Mouse (Mus musculus): Measurements from ENCODE around the gene Gpx1. TPM values are rescaled to one million over a fixed set of nuclear protein-coding genes. Genes with fewer than 3 reads are reported as not detected.
A peak's percentile ranks its signal among the peaks of the same experiment; 100 is the strongest.

The Gpx1 gene
- polyA plus RNA-seq, 1 experiment from 2014 or later: 3,657 TPM

- H3K36me3 ChIP-seq (replicated peaks; ENCODE audit: insufficient read depth, low read length): peaks cover 18% of the 10 kb centered on the region
- 68% methylated on average over 3 of the region's 3 CpGs for WGBS (ENCODE audit: insufficient replicate concordance)
- H3K4me1 ChIP-seq (ENCODE audit: insufficient read depth): peaks cover 19% of the 10 kb centered on the region
- DNase-seq (no peak), ATAC-seq (no peak)
- H3K9me3 ChIP-seq (ENCODE audit: low read length): no peaks in the 10 kb centered on the region
- H3K4me3 ChIP-seq (ENCODE audit: low read depth, low read length): no peak overlapping the region
- H3K27me3 ChIP-seq (ENCODE audit: insufficient read depth, low read length): no peaks in the 10 kb centered on the region
- H3K4me2 ChIP-seq (ENCODE audit: low read depth, low read length): no peak overlapping the region
- H3K27ac ChIP-seq (ENCODE audit: low read depth): peak overlapping the region; percentile 60
- no peak for TF ChIP-seq EP300 (IDR thresholded peaks at IDR 0.05; ENCODE audit: low read depth)
- TF ChIP-seq CTCF (IDR thresholded peaks at IDR 0.05; ENCODE audit: low read depth): no peak
- H3K9ac ChIP-seq (replicated peaks): no peak overlapping the region
These were observed 36.9 kb upstream of the Gpx1 start for GRCm38 (mm10) chr9:108301853-108302252.

GRCm38 (mm10) chr9:108304716-108305115 lies 34.0 kb upstream of the Gpx1 start:
- Histone ChIP-seq H3K4me3 (ENCODE audit: low read depth, low read length) (peak overlapping the region; percentile 98), H3K9me3 (ENCODE audit: low read length) (no peaks in the 10 kb centered on the region), H3K4me1 (ENCODE audit: insufficient read depth) (peaks cover 35% of the 10 kb centered on the region), H3K27ac (ENCODE audit: low read depth) (peak overlapping the region; percentile 11; the same call in 1 of the 2 replicates), H3K9ac (replicated peaks) (peak overlapping the region; percentile 83), H3K36me3 (replicated peaks; ENCODE audit: insufficient read depth, low read length) (peaks cover 20% of the 10 kb centered on the region), H3K4me2 (ENCODE audit: low read depth, low read length) (peak overlapping the region; percentile 81), H3K27me3 (ENCODE audit: insufficient read depth, low read length) (no peaks in the 10 kb centered on the region)
- TF ChIP-seq EP300 (IDR thresholded peaks at IDR 0.05; ENCODE audit: low read depth) (no peak), CTCF (IDR thresholded peaks at IDR 0.05; ENCODE audit: low read depth) (no peak)
- WGBS (ENCODE audit: insufficient replicate concordance): 49% methylated on average over 4 of the region's 4 CpGs
- ATAC-seq (no peak), DNase-seq (no peak)

GRCm38 (mm10) chr9:108305170-108305569 lies 33.5 kb upstream of the Gpx1 start:
- no peak for DNase-seq
- H3K9ac ChIP-seq (replicated peaks): peak overlapping the region; percentile 83
- no peaks in the 10 kb centered on the region for H3K27me3 ChIP-seq (ENCODE audit: insufficient read depth, low read length)
- H3K27ac ChIP-seq (ENCODE audit: low read depth): peak overlapping the region; percentile 100
- no peaks in the 10 kb centered on the region for H3K9me3 ChIP-seq (ENCODE audit: low read length)
- peak overlapping the region; percentile 98 for H3K4me3 ChIP-seq (ENCODE audit: low read depth, low read length)
- ATAC-seq: no peak
- peaks cover 40% of the 10 kb centered on the region for H3K4me1 ChIP-seq (ENCODE audit: insufficient read depth)
- 0% methylated on average over 1 of the region's 1 CpGs for WGBS (ENCODE audit: insufficient replicate concordance)
- TF ChIP-seq CTCF (IDR thresholded peaks at IDR 0.05; ENCODE audit: low read depth): no peak
- no peak for TF ChIP-seq EP300 (IDR thresholded peaks at IDR 0.05; ENCODE audit: low read depth)
- peak overlapping the region; percentile 81 for H3K4me2 ChIP-seq (ENCODE audit: low read depth, low read length)
- peaks cover 20% of the 10 kb centered on the region for H3K36me3 ChIP-seq (replicated peaks; ENCODE audit: insufficient read depth, low read length)

DNA sequence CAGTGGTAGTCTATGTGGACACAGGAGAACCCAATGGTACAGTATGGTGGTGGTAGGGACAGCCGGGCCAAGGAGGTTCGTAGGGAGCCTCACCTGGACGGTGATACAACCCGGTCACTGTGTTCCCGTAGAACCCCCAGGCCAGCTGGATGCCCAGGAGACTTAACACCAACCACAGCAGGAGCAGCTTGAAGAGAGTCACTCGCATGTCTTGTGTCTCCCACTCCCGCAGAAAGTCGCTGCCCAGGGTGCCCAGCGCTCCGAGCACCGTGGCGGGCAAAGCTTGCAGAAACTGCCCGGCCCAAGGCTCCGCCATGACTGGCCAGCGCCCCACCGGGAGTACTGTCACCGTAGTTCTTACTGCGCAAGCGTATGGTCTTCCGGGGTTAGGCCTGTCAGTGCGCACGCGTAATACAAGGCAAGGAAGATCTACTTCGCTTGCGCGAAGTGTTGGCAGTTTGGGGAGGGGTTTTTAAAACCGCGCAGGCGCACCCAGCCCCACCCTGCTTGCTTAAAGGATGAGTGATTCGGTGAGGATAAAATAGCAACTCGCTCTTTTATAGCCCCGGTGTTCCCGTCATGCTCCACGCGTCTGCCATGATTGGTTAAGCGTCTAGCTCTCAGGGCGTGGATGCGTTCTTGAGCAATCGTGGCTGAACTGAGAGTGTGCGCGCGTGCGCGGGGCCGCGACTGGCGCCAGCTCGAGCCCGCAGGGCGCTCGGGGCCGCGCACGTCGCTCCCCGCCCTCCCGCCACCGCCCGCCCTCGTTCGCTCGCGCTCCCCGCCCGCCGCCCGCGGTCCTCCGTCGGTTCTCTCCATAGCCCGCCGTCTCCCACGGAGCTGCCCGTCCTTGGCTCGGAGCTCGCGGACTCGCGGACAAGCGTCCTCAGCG lies 32.8 kb upstream of the Gpx1 start, which contains the start of the genes Rhoa and Tcta:
TSS of gene Rhoa (plus strand) at position 501 of the 892 bp plus-strand sequence.
TSS of gene Tcta (minus strand) at position 532 of the 892 bp plus-strand sequence.
- H3K9me3 ChIP-seq (ENCODE audit: low read length): no peaks in the 10 kb centered on the region
- DNase-seq (peak; percentile 98), ATAC-seq (peak; percentile 92)
- peak within 1 kb of the TSS; percentile 99 for H3K9ac ChIP-seq (replicated peaks)
- peak within 1 kb of the TSS; percentile 100 for H3K27ac ChIP-seq (ENCODE audit: low read depth)
- peaks cover 40% of the 10 kb centered on the region for H3K4me1 ChIP-seq (ENCODE audit: insufficient read depth)
- H3K27me3 ChIP-seq (ENCODE audit: insufficient read depth, low read length): no peaks in the 10 kb centered on the region
- TF ChIP-seq CTCF (IDR thresholded peaks at IDR 0.05; ENCODE audit: low read depth): no peak
- peak; percentile 76 for TF ChIP-seq EP300 (IDR thresholded peaks at IDR 0.05; ENCODE audit: low read depth)
- WGBS (ENCODE audit: insufficient replicate concordance): 1% methylated on average over 74 of the region's 81 CpGs
- peak within 1 kb of the TSS; percentile 87 for H3K4me2 ChIP-seq (ENCODE audit: low read depth, low read length)
- peak within 1 kb of the TSS; percentile 98 for H3K4me3 ChIP-seq (ENCODE audit: low read depth, low read length)
- peaks cover 20% of the 10 kb centered on the region for H3K36me3 ChIP-seq (replicated peaks; ENCODE audit: insufficient read depth, low read length)

DNA sequence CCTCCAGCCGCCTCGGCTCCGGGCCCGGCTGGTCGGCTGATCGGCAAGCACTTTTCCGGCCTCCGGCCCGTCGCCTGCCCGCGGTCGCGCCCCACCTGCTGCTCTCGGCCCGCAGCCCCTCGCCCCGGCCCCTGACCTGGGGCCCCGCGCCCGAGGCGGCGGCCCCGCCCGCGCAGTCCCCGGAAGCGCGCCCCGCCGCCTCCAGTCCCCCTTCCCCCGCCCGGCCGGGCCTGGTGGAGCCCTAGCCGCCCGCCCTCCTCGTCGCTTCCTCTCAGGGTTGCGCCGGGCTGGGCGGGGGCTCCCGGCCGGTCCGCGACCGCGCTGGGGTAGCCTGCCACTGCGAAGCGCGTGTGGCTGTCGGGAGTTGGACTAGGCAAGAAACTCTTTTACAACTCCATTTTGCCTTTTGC lies 32.1 kb upstream of the Gpx1 start:
- peak overlapping the region; percentile 87 for H3K4me2 ChIP-seq (ENCODE audit: low read depth, low read length)
- H3K27me3 ChIP-seq (ENCODE audit: insufficient read depth, low read length): no peaks in the 10 kb centered on the region
- TF ChIP-seq EP300 (IDR thresholded peaks at IDR 0.05; ENCODE audit: low read depth) (no peak), CTCF (IDR thresholded peaks at IDR 0.05; ENCODE audit: low read depth) (no peak)
- peak overlapping the region; percentile 98 for H3K4me3 ChIP-seq (ENCODE audit: low read depth, low read length)
- ATAC-seq: peak; percentile 75
- H3K36me3 ChIP-seq (replicated peaks; ENCODE audit: insufficient read depth, low read length): peaks cover 20% of the 10 kb centered on the region
- peaks cover 40% of the 10 kb centered on the region for H3K4me1 ChIP-seq (ENCODE audit: insufficient read depth)
- H3K27ac ChIP-seq (ENCODE audit: low read depth): peak overlapping the region; percentile 100
- no peaks in the 10 kb centered on the region for H3K9me3 ChIP-seq (ENCODE audit: low read length)
- DNase-seq: peak; percentile 91
- H3K9ac ChIP-seq (replicated peaks): peak overlapping the region; percentile 99
- WGBS (ENCODE audit: insufficient replicate concordance): under 1% methylated on average over 41 of the region's 51 CpGs

DNA sequence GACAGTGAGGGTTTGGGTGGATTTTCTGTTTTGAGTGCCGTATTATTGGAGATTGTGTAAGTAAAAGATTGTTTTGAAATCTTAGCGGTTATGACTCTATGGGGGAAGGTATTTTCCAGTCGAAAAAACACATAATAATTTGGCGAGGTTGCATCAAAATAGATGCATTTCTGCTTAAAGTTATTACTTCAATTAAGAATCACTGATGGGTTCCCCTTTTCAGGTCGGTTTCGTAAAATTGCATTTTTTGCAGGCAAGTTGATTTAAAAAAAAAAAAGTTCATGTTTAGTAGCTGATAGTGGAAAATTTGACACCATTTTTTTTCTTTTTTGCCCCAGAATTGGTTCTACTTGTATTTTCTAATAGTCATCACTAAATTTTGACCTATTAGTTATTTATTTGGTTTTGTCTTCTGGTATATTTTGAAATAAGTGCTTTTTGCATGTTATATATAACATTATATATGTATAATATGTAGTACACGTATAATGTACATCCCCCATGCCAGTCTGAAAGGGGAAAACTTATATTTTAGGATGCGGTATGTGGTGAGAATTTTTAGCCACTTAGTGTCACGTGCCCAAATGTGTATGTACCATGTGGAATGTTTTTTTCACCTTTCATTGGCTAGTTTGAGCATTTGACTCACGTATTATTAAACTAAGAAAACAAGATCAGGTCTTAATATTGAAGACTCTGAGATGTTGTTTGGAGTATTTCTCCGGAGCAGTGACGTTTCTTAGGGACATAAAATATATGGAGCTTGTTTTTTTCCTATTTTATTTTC lies 31.5 kb upstream of the Gpx1 start:
- Histone ChIP-seq H3K9ac (replicated peaks) (peak overlapping the region; percentile 99), H3K4me3 (ENCODE audit: low read depth, low read length) (peak overlapping the region; percentile 98), H3K4me2 (ENCODE audit: low read depth, low read length) (peak overlapping the region; percentile 87), H3K36me3 (replicated peaks; ENCODE audit: insufficient read depth, low read length) (peaks cover 20% of the 10 kb centered on the region), H3K27ac (ENCODE audit: low read depth) (peak overlapping the region; percentile 100), H3K27me3 (ENCODE audit: insufficient read depth, low read length) (no peaks in the 10 kb centered on the region), H3K4me1 (ENCODE audit: insufficient read depth) (peaks cover 43% of the 10 kb centered on the region), H3K9me3 (ENCODE audit: low read length) (no peaks in the 10 kb centered on the region)
- no peak for DNase-seq
- 4% methylated on average over 12 of the region's 12 CpGs for WGBS (ENCODE audit: insufficient replicate concordance)
- ATAC-seq: no peak
- no peak for TF ChIP-seq EP300 (IDR thresholded peaks at IDR 0.05; ENCODE audit: low read depth)
- TF ChIP-seq CTCF (IDR thresholded peaks at IDR 0.05; ENCODE audit: low read depth): no peak
